Mouse (Mus musculus) heart, adult 2 months (tissue): ENCODE results near the gene Magel2.

ENCODE experiments used
- CTCF ChIP-seq: fragments of 200-600 bp; IDR thresholded peaks from 2 replicates; pipeline ENCODE4 v1.8.1; 2022; ENCODE audit warnings: antibody characterized with exemption, mild to moderate bottlenecking, moderate library complexity
- POLR2A ChIP-seq: fragments of 200-500 bp; IDR thresholded peaks from 2 replicates; pipeline ENCODE4 v1.6.1; 2011; ENCODE audit warnings: mild to moderate bottlenecking, low read depth, low read length, control low read depth; ENCODE audit not compliant: insufficient read depth

DNA sequence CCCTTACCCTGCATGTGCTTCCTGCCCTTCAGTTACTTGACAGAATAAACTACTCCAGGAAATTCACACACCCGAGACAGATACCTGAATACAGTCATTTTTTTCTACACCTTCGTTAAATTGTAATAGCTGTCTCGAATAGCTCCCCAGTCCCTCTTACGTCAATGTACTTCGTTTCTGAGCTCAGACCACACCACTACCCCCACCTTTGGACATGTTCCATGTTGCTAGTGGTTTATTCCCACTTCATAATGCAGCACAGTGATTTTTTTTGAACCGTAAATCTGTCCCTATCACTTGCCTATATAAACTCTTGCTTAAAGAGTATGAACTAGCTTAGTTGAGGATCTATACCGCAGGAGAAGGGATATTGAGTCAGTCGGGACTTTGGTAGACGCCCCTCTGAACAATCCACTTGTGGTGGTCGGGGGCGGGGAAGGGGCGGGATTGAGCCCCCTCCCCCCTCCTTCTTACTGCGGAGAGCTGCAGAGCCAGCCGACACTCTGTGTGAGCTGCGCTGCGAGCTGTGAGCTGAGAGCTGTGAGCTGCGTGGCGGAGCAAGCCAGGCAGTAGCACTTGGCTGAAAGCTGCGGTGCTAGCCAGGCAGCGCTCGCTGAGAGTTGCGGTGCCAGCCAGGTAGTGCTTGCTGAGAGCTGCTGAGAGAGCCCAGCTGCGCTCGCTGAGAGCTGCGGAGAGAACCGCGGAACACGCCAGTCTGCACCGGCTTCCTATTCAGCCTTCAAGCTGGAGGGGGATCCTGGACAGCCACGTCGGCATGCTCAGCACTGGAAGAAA, at the start of gene Magel2:
- TF ChIP-seq POLR2A (no peak), CTCF (no peak)
